Mouse (Mus musculus) heart, postnatal 0 days (tissue): ENCODE data around the gene Mmp15.

Experiments
- CTCF ChIP-seq: IDR thresholded peaks from 2 replicates; pipeline ENCODE4 v1.5.1; 2016; ENCODE audit warnings: antibody characterized with exemption, control low read depth, low read depth
- EP300 ChIP-seq: IDR thresholded peaks from 2 replicates; pipeline ENCODE4 v1.6.1; 2016; ENCODE audit warnings: antibody characterized with exemption, low read depth

- TF ChIP-seq CTCF, result peak; percentile 35; the same call in 1 of the 2 replicates
- no peak for TF ChIP-seq EP300
Measured at GRCm38 (mm10) chr8:95351461-95351860, 607 bp upstream of the Mmp15 start.
